Mouse (Mus musculus) gastrocnemius, adult 18-20 months (tissue): ENCODE measurements around the gene Nanos1. TPM values are rescaled to one million over a fixed set of nuclear protein-coding genes. Genes with fewer than 3 reads are reported as not detected.

Source experiments
- DNase-seq: peaks from one replicate; pipeline ENCODE4 v3.0.0; 2021; ENCODE audit warnings: low spot score
- long read RNA-seq, 2 experiments: library from polyadenylated mRNA; stranded (forward); transcript quantifications; one replicate each; pipeline ENCODE4 v2.0.0; 2021
- total RNA-seq, 2 experiments: library from RNA; stranded (reverse); gene quantifications; 2 replicates each; pipeline ENCODE4 v1.2.3; 2021

The Nanos1 gene
- total RNA-seq = under 1 TPM in 1 of 2 experiments, not detected in 1; 0.07 TPM
- long read RNA-seq, experiment 1 = 0 reads
- long read RNA-seq, experiment 2 = 0 reads

GRCm38 (mm10) chr19:60755438-60756191 lies at the start of gene Nanos1:
TSS of gene Nanos1 (plus strand) at chr19:60755987.
- peak; percentile 87 for DNase-seq

GRCm38 (mm10) chr19:60709193-60709900 lies 46.4 kb upstream of the Nanos1 start:
- DNase-seq = no peak

GRCm38 (mm10) chr19:60710196-60710595 lies 45.6 kb upstream of the Nanos1 start:
- DNase-seq = no peak

GRCm38 (mm10) chr19:60712577-60712976 lies 43.2 kb upstream of the Nanos1 start:
- no peak for DNase-seq

- DNase-seq = no peak
These were observed 39.4 kb upstream of the Nanos1 start for GRCm38 (mm10) chr19:60716381-60716780.

GRCm38 (mm10) chr19:60730281-60730852 lies 25.4 kb upstream of the Nanos1 start:
- DNase-seq = peak; percentile 13

GRCm38 (mm10) chr19:60731299-60731698 lies 24.5 kb upstream of the Nanos1 start:
- DNase-seq = no peak

- no peak for DNase-seq
These were observed 23.8 kb upstream of the Nanos1 start for GRCm38 (mm10) chr19:60731966-60732365.

GRCm38 (mm10) chr19:60740560-60740959 lies 15.2 kb upstream of the Nanos1 start:
- DNase-seq = no peak

GRCm38 (mm10) chr19:60743767-60744547 lies 11.8 kb upstream of the Nanos1 start:
- no peak for DNase-seq

- DNase-seq = no peak
These were observed 8.0 kb upstream of the Nanos1 start for GRCm38 (mm10) chr19:60747801-60748200.

GRCm38 (mm10) chr19:60756192-60757098 lies 658 bp downstream of the Nanos1 start:
- DNase-seq = no peak

GRCm38 (mm10) chr19:60757099-60757785 lies 1.5 kb downstream of the Nanos1 start:
- DNase-seq = no peak

- no peak for DNase-seq
These were observed 3.4 kb downstream of the Nanos1 start for GRCm38 (mm10) chr19:60758896-60759835.

- DNase-seq = no peak
These were observed 17.6 kb downstream of the Nanos1 start for GRCm38 (mm10) chr19:60773366-60773765.

- no peak for DNase-seq
These were observed 26.2 kb downstream of the Nanos1 start for GRCm38 (mm10) chr19:60782034-60782433.

GRCm38 (mm10) chr19:60784712-60785111 lies 28.9 kb downstream of the Nanos1 start:
- no peak for DNase-seq

- DNase-seq = no peak
These were observed 31.8 kb downstream of the Nanos1 start for GRCm38 (mm10) chr19:60787465-60788150.
